Mouse (Mus musculus) forebrain, postnatal 0 days (tissue): ENCODE data around the gene Ube2b. TPM values are rescaled to one million over a fixed set of nuclear protein-coding genes. Genes with fewer than 3 reads are reported as not detected.

Experiments used
- ATAC-seq: fragments of 200-750 bp; cut with Nextera tagmentation; 2 replicates; pipeline ENCODE4 v1.8.0; 2017; ENCODE audit warnings: mild to moderate bottlenecking, moderate library complexity
- DNase-seq: peaks from one replicate; pipeline ENCODE4 v3.0.0-alpha.2; 2015
- H3K27ac ChIP-seq: fragments of 300-500 bp; sonication (generic); 2 replicates; pipeline ENCODE4 v1.5.1; 2014; ENCODE audit warnings: low read depth, mild to moderate bottlenecking, antibody characterized with exemption, low read length, moderate library complexity, mixed read lengths
- H3K27me3 ChIP-seq: fragments of 300-500 bp; sonication (generic); 2 replicates; pipeline ENCODE4 v1.6.1; 2014; ENCODE audit warnings: mild to moderate bottlenecking, low read length, mixed read lengths; ENCODE audit not compliant: insufficient read depth
- H3K36me3 ChIP-seq: fragments of 300-500 bp; sonication (generic); 2 replicates; pipeline ENCODE4 v1.6.1; 2014; ENCODE audit warnings: mild to moderate bottlenecking, moderate library complexity; ENCODE audit not compliant: insufficient read depth
- H3K4me1 ChIP-seq: fragments of 300-500 bp; sonication (generic); 2 replicates; pipeline ENCODE4 v1.6.1; 2014; ENCODE audit warnings: antibody characterized with exemption; ENCODE audit not compliant: insufficient read depth
- H3K4me2 ChIP-seq: fragments of 300-500 bp; sonication (generic); 2 replicates; pipeline ENCODE4 v1.6.1; 2014; ENCODE audit warnings: low read depth, mild to moderate bottlenecking, moderate library complexity
- H3K4me3 ChIP-seq: fragments of 300-500 bp; sonication (generic); 2 replicates; pipeline ENCODE4 v1.5.1; 2014; ENCODE audit warnings: low read depth, low read length, mixed read lengths
- H3K9ac ChIP-seq: fragments of 300-500 bp; sonication (generic); 2 replicates; pipeline ENCODE4 v1.6.1; 2014; ENCODE audit warnings: mild to moderate bottlenecking
- H3K9me3 ChIP-seq: fragments of 300-500 bp; sonication (generic); 2 replicates; pipeline ENCODE4 v1.6.1; 2016; ENCODE audit warnings: low read length
- CTCF ChIP-seq: sonication (generic); IDR thresholded peaks from 2 replicates; pipeline ENCODE4 v1.5.1; 2016; ENCODE audit warnings: antibody characterized with exemption, control low read depth, low read depth
- WGBS: fragments of 180-500 bp; shearing (Covaris S2); extraction: QIAGEN DNeasy Blood & Tissue Kit; methylation state at CpG from one replicate; pipeline ENCODE4 v1.1.7; 2014; 5-methylcytosine and 5-hydroxymethylcytosine counted together
- polyA plus RNA-seq: library from polyadenylated mRNA; unstranded; fragments of >200 nt; fragmentation: Nextera tagmentation; extraction: Ambion mirVana; gene quantifications from 2 replicates; pipeline ENCODE4 v1.2.1, GENCODE M21; 2015
- total RNA-seq: library from RNA; depleted of rRNA; stranded (reverse); fragments of >200 nt; gene quantifications from 2 replicates; pipeline ENCODE4 v1.2.3, GENCODE M21; 2014

The Ube2b gene
- total and polyA plus RNA-seq, 2 experiments from 2014 or later: 162 to 249 TPM

GRCm38 (mm10) chr11:52032356-52032755 lies 31.8 kb upstream of the Ube2b start:
- WGBS: 79% methylated on average over 8 of the region's 8 CpGs
- Histone ChIP-seq H3K36me3 (peaks cover 10% of the 10 kb centered on the region), H3K27ac (no peak overlapping the region), H3K4me2 (no peak overlapping the region), H3K9ac (no peak overlapping the region), H3K4me1 (no peaks in the 10 kb centered on the region), H3K9me3 (no peaks in the 10 kb centered on the region), H3K27me3 (no peaks in the 10 kb centered on the region), H3K4me3 (no peak overlapping the region)
- DNase-seq: no peak
- no peak for TF ChIP-seq CTCF
- no peak for ATAC-seq

DNA sequence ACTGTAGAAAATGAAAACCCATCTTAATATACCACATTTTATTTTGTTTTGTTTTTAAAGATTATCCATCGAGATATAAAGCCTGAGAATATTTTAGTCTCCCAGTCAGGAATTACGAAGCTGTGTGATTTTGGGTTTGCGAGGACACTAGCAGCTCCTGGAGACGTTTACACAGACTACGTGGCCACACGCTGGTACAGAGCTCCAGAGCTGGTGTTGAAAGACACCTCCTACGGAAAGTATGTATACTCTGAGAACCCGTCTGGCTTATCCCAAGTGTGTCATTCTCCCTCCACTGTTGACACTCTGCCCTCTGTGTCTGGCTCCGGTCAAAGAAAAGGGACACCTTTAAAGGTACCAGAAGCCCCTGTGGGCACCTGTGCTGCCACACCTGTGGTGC lies 17.7 kb upstream of the Ube2b start:
- Histone ChIP-seq H3K4me1 (no peaks in the 10 kb centered on the region), H3K4me2 (no peak overlapping the region), H3K27ac (no peak overlapping the region), H3K9me3 (no peaks in the 10 kb centered on the region), H3K36me3 (peaks cover 14% of the 10 kb centered on the region; the same call in 1 of the 2 replicates), H3K4me3 (no peak overlapping the region), H3K27me3 (no peaks in the 10 kb centered on the region), H3K9ac (no peak overlapping the region)
- ATAC-seq (no peak), DNase-seq (no peak)
- no peak for TF ChIP-seq CTCF
- 85% methylated on average over 9 of the region's 9 CpGs for WGBS

DNA sequence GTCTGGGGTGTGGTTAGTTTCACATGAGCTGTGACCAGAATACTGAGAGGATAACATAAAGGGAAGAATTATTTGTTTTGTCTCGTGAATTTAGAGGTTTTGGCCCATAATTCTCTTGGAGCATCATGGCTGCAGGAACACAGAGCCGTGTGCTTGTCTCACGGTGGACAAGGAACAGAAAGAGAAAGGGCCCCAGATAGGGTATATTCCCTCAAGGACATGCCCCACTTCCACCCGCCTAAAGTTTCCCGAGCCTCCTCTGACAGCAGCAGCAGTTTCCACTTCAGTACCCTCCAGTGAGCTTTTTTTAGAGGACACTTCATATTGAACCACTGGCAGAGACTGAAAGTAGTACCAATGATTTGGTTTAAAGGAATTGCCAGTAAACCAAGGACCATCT lies 11.0 kb upstream of the Ube2b start:
- Histone ChIP-seq H3K9me3 (no peaks in the 10 kb centered on the region), H3K36me3 (peaks cover 7% of the 10 kb centered on the region; the same call in 1 of the 2 replicates), H3K27ac (no peak overlapping the region), H3K4me2 (no peak overlapping the region), H3K4me1 (no peaks in the 10 kb centered on the region), H3K4me3 (no peak overlapping the region), H3K27me3 (no peaks in the 10 kb centered on the region), H3K9ac (no peak overlapping the region)
- no peak for ATAC-seq
- 80% methylated on average over 5 of the region's 5 CpGs for WGBS
- no peak for TF ChIP-seq CTCF
- DNase-seq: no peak

- no peak for DNase-seq
- H3K4me2 ChIP-seq: no peak overlapping the region
- no peak for ATAC-seq
- H3K4me3 ChIP-seq: no peak overlapping the region
- H3K9me3 ChIP-seq: no peaks in the 10 kb centered on the region
- H3K4me1 ChIP-seq: no peaks in the 10 kb centered on the region
- TF ChIP-seq CTCF: no peak
- no peaks in the 10 kb centered on the region for H3K27me3 ChIP-seq
- H3K27ac ChIP-seq: no peak overlapping the region
- peaks cover 7% of the 10 kb centered on the region; the same call in 1 of the 2 replicates for H3K36me3 ChIP-seq
- 83% methylated on average over 11 of the region's 11 CpGs for WGBS
- no peak overlapping the region for H3K9ac ChIP-seq
Observed at GRCm38 (mm10) chr11:52011011-52011410, 10.4 kb upstream of the Ube2b start.

- Histone ChIP-seq H3K27ac (no peak overlapping the region), H3K27me3 (no peaks in the 10 kb centered on the region), H3K9me3 (no peaks in the 10 kb centered on the region), H3K4me3 (no peak overlapping the region), H3K9ac (peak overlapping the region; percentile 23; the same call in 1 of the 2 replicates), H3K4me1 (peaks cover 5% of the 10 kb centered on the region), H3K4me2 (0 out of 2 replicates have a peak overlapping the region, but pooled peaks have one; percentile 10), H3K36me3 (peaks cover 7% of the 10 kb centered on the region; the same call in 1 of the 2 replicates)
- ATAC-seq (no peak), DNase-seq (no peak)
- 67% methylated on average over 2 of the region's 2 CpGs for WGBS
- TF ChIP-seq CTCF: no peak
Observed at GRCm38 (mm10) chr11:52005586-52005985, 5.0 kb upstream of the Ube2b start.

DNA sequence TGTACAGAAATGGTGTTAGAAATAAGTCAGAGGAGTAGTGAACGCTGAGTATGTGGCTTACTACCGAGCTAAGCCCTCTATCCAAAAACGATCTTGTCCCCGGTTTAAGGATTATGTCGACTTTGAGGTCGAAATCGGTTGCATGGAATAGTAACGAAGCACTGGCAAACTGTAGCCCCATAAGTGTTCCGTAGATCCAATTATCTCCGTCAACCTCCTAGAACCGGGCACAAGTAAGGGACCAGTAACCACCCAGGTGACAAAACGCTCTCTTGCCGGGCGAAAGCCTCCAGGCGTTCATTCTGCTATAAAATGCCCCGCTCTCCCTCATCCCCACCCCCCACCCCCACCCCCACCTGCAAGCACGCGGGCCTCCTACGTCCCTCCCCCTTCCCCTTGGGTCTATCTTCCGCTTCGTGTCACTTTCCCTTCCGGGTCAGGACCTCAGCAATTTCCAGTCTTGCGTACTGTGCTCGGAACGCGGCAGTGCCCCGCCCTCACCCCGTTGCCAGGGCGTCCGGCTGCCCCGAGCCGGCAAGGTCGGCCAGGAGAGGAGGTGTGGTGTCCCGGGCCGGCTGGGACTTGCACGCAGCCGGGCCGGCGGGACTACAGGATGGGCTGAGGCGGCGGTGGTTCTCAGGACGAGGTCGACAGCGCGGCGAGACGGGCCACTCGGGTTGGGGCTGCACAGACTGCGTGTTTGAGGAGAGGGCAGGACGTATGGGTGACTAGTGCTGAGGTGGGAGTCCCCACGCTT lies 3.4 kb upstream of the Ube2b start, which contains the start of gene Cdkl3:
TSS of gene Cdkl3 (plus strand) at position 450 of the 757 bp plus-strand sequence.
- Histone ChIP-seq H3K4me1 (peaks cover 8% of the 10 kb centered on the region), H3K27ac (peak within 1 kb of the TSS; percentile 93), H3K4me3 (peak within 1 kb of the TSS; percentile 97), H3K9me3 (no peaks in the 10 kb centered on the region), H3K4me2 (peak within 1 kb of the TSS; percentile 72), H3K36me3 (peaks cover 4% of the 10 kb centered on the region; the same call in 1 of the 2 replicates), H3K27me3 (no peaks in the 10 kb centered on the region), H3K9ac (peak within 1 kb of the TSS; percentile 92)
- WGBS: under 1% methylated on average over 51 of the region's 51 CpGs
- ATAC-seq (peak; percentile 92), DNase-seq (peak; percentile 92)
- TF ChIP-seq CTCF: no peak

- peaks cover 13% of the 10 kb centered on the region for H3K4me1 ChIP-seq
- H3K9ac ChIP-seq: peak overlapping the region; percentile 92
- H3K27ac ChIP-seq: peak overlapping the region; percentile 93
- peak overlapping the region; percentile 97 for H3K4me3 ChIP-seq
- peak overlapping the region; percentile 72 for H3K4me2 ChIP-seq
- ATAC-seq (no peak), DNase-seq (no peak)
- no peak for TF ChIP-seq CTCF
- WGBS: 23% methylated on average over 4 of the region's 4 CpGs
- no peaks in the 10 kb centered on the region for H3K27me3 ChIP-seq
- peaks cover 4% of the 10 kb centered on the region; the same call in 1 of the 2 replicates for H3K36me3 ChIP-seq
- H3K9me3 ChIP-seq: no peaks in the 10 kb centered on the region
Observed at GRCm38 (mm10) chr11:52003505-52003771, 2.9 kb upstream of the Ube2b start.
